Mouse (Mus musculus) liver, embryonic 11.5 days (tissue): ENCODE results near the gene Ubl7. TPM values are rescaled to one million over a fixed set of nuclear protein-coding genes. Genes with fewer than 3 reads are reported as not detected.
A peak's percentile ranks its signal among the peaks of the same experiment; 100 is the strongest.

ENCODE experiments used
- ATAC-seq: fragments of 200-750 bp; cut with Nextera tagmentation; replicated peaks from 2 replicates; pipeline ENCODE4 v1.8.0; 2017; ENCODE audit warnings: moderate number of reproducible peaks, mild to moderate bottlenecking, moderate TSS enrichment, moderate library complexity; ENCODE audit not compliant: low FRiP score
- DNase-seq: peaks from one replicate; pipeline ENCODE4 v3.0.0-alpha.2; 2017; ENCODE audit warnings: low spot score
- H3K27ac ChIP-seq: fragments of 300-500 bp; sonication (generic); 2 replicates; pipeline ENCODE4 v1.5.1; 2014; ENCODE audit warnings: mild to moderate bottlenecking, low read depth, low read length, control low read depth
- H3K27me3 ChIP-seq: fragments of 300-500 bp; sonication (generic); replicated peaks from 2 replicates; pipeline ENCODE4 v1.6.1; 2014; ENCODE audit warnings: low read length, mixed read lengths; ENCODE audit not compliant: control insufficient read depth, insufficient read depth
- H3K36me3 ChIP-seq: fragments of 300-500 bp; sonication (generic); 2 replicates; pipeline ENCODE4 v1.6.1; 2014; ENCODE audit warnings: mild to moderate bottlenecking, low read length, moderate library complexity, mixed read lengths; ENCODE audit not compliant: control insufficient read depth, insufficient read depth
- H3K4me1 ChIP-seq: fragments of 300-500 bp; sonication (generic); replicated peaks from 2 replicates; pipeline ENCODE4 v1.6.1; 2014; ENCODE audit warnings: low read length, mixed read lengths; ENCODE audit not compliant: control insufficient read depth, insufficient read depth
- H3K4me2 ChIP-seq: fragments of 300-500 bp; sonication (generic); 2 replicates; pipeline ENCODE4 v1.6.1; 2014; ENCODE audit warnings: mild to moderate bottlenecking, control low read depth, moderate library complexity
- H3K4me3 ChIP-seq: fragments of 300-500 bp; sonication (generic); 2 replicates; pipeline ENCODE4 v1.5.1; 2014; ENCODE audit warnings: low read depth, low read length, control low read depth
- H3K9ac ChIP-seq: fragments of 300-500 bp; sonication (generic); 2 replicates; pipeline ENCODE4 v1.6.1; 2014; ENCODE audit warnings: low read depth, low read length, control low read depth
- H3K9me3 ChIP-seq: fragments of 300-500 bp; sonication (generic); 2 replicates; pipeline ENCODE4 v1.6.1; 2016; ENCODE audit warnings: low read length, inconsistent platforms, mixed read lengths; ENCODE audit not compliant: control insufficient read depth
- WGBS: fragments of 180-500 bp; shearing (Covaris S2); extraction: QIAGEN DNeasy Blood & Tissue Kit; methylation state at CpG from one replicate; pipeline ENCODE4 v1.1.7; 2014; 5-methylcytosine and 5-hydroxymethylcytosine counted together
- polyA plus RNA-seq: library from polyadenylated mRNA; unstranded; fragments of >200 nt; fragmentation: Nextera tagmentation; extraction: Ambion mirVana; gene quantifications from 2 replicates; pipeline ENCODE4 v1.2.1, GENCODE M21; 2014

The Ubl7 gene
- polyA plus RNA-seq = 92.3 and 93.3 TPM in 2 replicates

DNA sequence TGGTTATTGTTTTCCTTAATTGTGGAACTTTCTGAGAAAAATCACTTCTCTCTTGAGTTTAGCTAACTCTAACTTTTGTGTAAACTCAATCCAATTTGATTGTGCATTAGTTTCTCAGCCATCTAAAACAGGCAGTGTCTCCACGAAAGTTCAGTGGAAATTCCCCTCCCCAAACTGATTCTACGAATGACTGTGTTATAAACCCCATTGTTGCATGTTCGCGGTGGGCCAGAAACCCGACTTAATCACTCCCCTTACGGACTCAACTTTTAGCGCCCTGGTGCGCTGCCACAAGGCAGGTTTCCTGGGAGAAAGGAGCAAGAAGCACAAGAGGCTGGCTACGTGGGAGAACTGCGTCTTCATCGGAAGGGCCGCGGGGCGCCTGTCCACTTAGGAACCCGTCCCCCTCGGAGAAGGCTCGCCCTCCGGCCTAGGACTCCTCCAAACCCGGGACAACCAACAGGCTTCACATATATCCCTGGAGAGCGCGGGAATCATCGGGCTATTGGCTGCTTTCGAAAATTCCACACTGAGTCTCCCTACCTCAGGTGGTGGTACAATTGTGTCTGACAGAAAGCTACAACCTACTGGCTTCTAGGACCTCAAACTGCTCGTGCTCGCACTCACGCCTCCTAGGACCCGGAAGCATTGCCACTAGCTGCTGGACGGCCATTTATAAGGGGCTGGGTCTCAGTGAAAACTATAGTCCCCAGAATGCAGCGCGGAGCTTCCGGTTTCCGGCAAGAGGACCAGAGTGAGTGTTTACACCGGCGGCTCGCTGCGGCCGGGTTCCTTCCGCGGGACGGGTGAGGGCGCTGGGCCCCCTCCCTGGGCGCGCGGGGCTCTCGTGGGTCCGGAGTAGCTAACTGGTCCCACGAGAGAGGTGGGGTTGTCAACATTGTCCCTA lies at the start of gene Ubl7:
TSS of gene Ubl7 (plus strand) at position 726 of the 907 bp plus-strand sequence.
- peaks cover 2% of the 10 kb centered on the region; the same call in 1 of the 2 replicates for H3K36me3 ChIP-seq
- ATAC-seq (peak; percentile 96), DNase-seq (peak; percentile 86)
- H3K4me1 ChIP-seq = peaks cover 5% of the 10 kb centered on the region
- H3K4me3 ChIP-seq = peak within 1 kb of the TSS; percentile 69
- H3K27ac ChIP-seq = peak within 1 kb of the TSS; percentile 70
- 2% methylated on average over 46 of the region's 47 CpGs for WGBS
- peak within 1 kb of the TSS; percentile 88 for H3K4me2 ChIP-seq
- no peaks in the 10 kb centered on the region for H3K9me3 ChIP-seq
- H3K27me3 ChIP-seq = no peaks in the 10 kb centered on the region
- H3K9ac ChIP-seq = peak within 1 kb of the TSS; percentile 77

- WGBS = 50% methylated on average over 9 of the region's 9 CpGs
- DNase-seq = no peak
These were observed 48.8 kb upstream of the Ubl7 start for GRCm38 (mm10) chr9:57861951-57862471.

GRCm38 (mm10) chr9:57864336-57864735 lies 46.4 kb upstream of the Ubl7 start:
- DNase-seq (no peak), ATAC-seq (no peak)
- Histone ChIP-seq H3K27ac (no peak overlapping the region), H3K4me1 (no peaks in the 10 kb centered on the region), H3K36me3 (no peaks in the 10 kb centered on the region), H3K4me3 (no peak overlapping the region), H3K27me3 (no peaks in the 10 kb centered on the region), H3K4me2 (no peak overlapping the region), H3K9ac (no peak overlapping the region), H3K9me3 (no peaks in the 10 kb centered on the region)

More at GRCm38 (mm10) chr9:57861951-57862471, 48.8 kb upstream of the Ubl7 start:
- H3K4me1 ChIP-seq = no peaks in the 10 kb centered on the region
- H3K27ac ChIP-seq = no peak overlapping the region
- no peaks in the 10 kb centered on the region for H3K9me3 ChIP-seq
- H3K27me3 ChIP-seq = no peaks in the 10 kb centered on the region
- no peak overlapping the region for H3K4me2 ChIP-seq
- no peaks in the 10 kb centered on the region for H3K36me3 ChIP-seq
- no peak for ATAC-seq
- H3K9ac ChIP-seq = no peak overlapping the region
- H3K4me3 ChIP-seq = no peak overlapping the region

DNA sequence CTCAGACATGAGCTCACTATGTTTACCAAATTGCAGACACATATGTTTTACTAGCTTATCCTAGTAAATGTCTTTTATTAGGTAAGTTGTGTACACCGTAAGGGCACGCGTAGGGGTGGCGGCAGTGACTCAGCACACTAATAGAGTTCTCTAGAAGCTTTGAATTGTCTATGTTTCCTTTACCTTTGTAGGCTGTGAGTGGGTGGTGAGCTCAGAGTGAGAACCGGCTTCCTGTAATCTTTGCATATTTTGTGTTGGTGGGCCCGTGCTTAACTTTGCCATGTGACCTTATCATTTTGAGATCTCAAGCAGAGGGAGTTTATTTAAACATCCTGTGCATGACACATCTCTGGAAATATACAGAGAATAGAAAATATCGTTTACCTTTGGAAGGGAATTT lies 44.2 kb upstream of the Ubl7 start:
- 79% methylated on average over 7 of the region's 7 CpGs for WGBS
- ATAC-seq (no peak), DNase-seq (no peak)
- Histone ChIP-seq H3K4me2 (no peak overlapping the region), H3K4me3 (no peak overlapping the region), H3K27ac (no peak overlapping the region), H3K9me3 (no peaks in the 10 kb centered on the region), H3K4me1 (no peaks in the 10 kb centered on the region), H3K27me3 (no peaks in the 10 kb centered on the region), H3K36me3 (no peaks in the 10 kb centered on the region), H3K9ac (no peak overlapping the region)

- H3K27ac ChIP-seq = no peak overlapping the region
- no peak overlapping the region for H3K4me2 ChIP-seq
- H3K27me3 ChIP-seq = no peaks in the 10 kb centered on the region
- H3K4me1 ChIP-seq = no peaks in the 10 kb centered on the region
- H3K4me3 ChIP-seq = no peak overlapping the region
- ATAC-seq (no peak), DNase-seq (peak; percentile 11)
- no peaks in the 10 kb centered on the region for H3K36me3 ChIP-seq
- no peaks in the 10 kb centered on the region for H3K9me3 ChIP-seq
- no peak overlapping the region for H3K9ac ChIP-seq
- 81% methylated on average over 4 of the region's 4 CpGs for WGBS
These were observed 43.5 kb upstream of the Ubl7 start for GRCm38 (mm10) chr9:57867236-57867635.

- Histone ChIP-seq H3K9ac (no peak overlapping the region), H3K4me2 (no peak overlapping the region), H3K27ac (no peak overlapping the region), H3K9me3 (no peaks in the 10 kb centered on the region), H3K27me3 (no peaks in the 10 kb centered on the region), H3K4me1 (no peaks in the 10 kb centered on the region), H3K36me3 (no peaks in the 10 kb centered on the region), H3K4me3 (no peak overlapping the region)
- 78% methylated on average over 5 of the region's 5 CpGs for WGBS
- no peak for DNase-seq
- ATAC-seq = no peak
These were observed 42.9 kb upstream of the Ubl7 start for GRCm38 (mm10) chr9:57867880-57868279.

- Histone ChIP-seq H3K27me3 (no peaks in the 10 kb centered on the region), H3K9ac (no peak overlapping the region), H3K4me3 (no peak overlapping the region), H3K4me2 (no peak overlapping the region), H3K36me3 (no peaks in the 10 kb centered on the region), H3K4me1 (no peaks in the 10 kb centered on the region), H3K9me3 (no peaks in the 10 kb centered on the region), H3K27ac (no peak overlapping the region)
- WGBS = 71% methylated on average over 6 of the region's 6 CpGs
- no peak for DNase-seq
- no peak for ATAC-seq
These were observed 42.0 kb upstream of the Ubl7 start for GRCm38 (mm10) chr9:57868767-57869166.

GRCm38 (mm10) chr9:57870273-57870816 lies 40.4 kb upstream of the Ubl7 start:
- Histone ChIP-seq H3K4me3 (no peak overlapping the region), H3K9ac (no peak overlapping the region), H3K4me2 (no peak overlapping the region), H3K27ac (no peak overlapping the region), H3K4me1 (no peaks in the 10 kb centered on the region), H3K27me3 (no peaks in the 10 kb centered on the region), H3K9me3 (no peaks in the 10 kb centered on the region), H3K36me3 (no peaks in the 10 kb centered on the region)
- DNase-seq (no peak), ATAC-seq (no peak)
- WGBS = 48% methylated on average over 2 of the region's 2 CpGs
